Mouse (Mus musculus): Measurements from ENCODE around the gene Klhl26.

- TF ChIP-seq CTCF (IDR thresholded peaks at IDR 0.05; ENCODE audit: insufficient read depth, low read depth, low read length): no peak
- no peak for TF ChIP-seq POLR2A (IDR thresholded peaks at IDR 0.05; ENCODE audit: insufficient read depth, low read depth, low read length)
These were observed 56.7 kb downstream of the Klhl26 start for GRCm38 (mm10) chr8:70419879-70420643.
